Mouse (Mus musculus) embryonic facial prominence, embryonic 10.5 days (tissue): ENCODE measurements at regions not wholly inside any gene's neighbourhood (a gene's known extent, or its start where the extent isn't known, plus 50 kb on each side); places are given as distances from the start of the nearest gene placed in this dataset.

Experiments
- DNase-seq: peaks from one replicate; pipeline ENCODE4 v3.0.0-alpha.2; 2017; ENCODE audit warnings: low spot score
- H3K27ac ChIP-seq: fragments of 300-500 bp; sonication (generic); replicated peaks from 2 replicates; pipeline ENCODE4 v1.5.1; 2016; ENCODE audit warnings: mild to moderate bottlenecking
- H3K27me3 ChIP-seq: fragments of 300-500 bp; sonication (generic); replicated peaks from 2 replicates; pipeline ENCODE4 v1.6.1; 2016; ENCODE audit warnings: low read depth, mild to moderate bottlenecking; ENCODE audit not compliant: poor library complexity, severe bottlenecking
- H3K36me3 ChIP-seq: fragments of 300-500 bp; sonication (generic); replicated peaks from 2 replicates; pipeline ENCODE4 v1.6.1; 2016; ENCODE audit warnings: mild to moderate bottlenecking, moderate library complexity
- H3K4me1 ChIP-seq: fragments of 300-500 bp; sonication (generic); 2 replicates; pipeline ENCODE4 v1.6.1; 2016
- H3K4me3 ChIP-seq: fragments of 300-500 bp; sonication (generic); 2 replicates; pipeline ENCODE4 v1.5.1; 2016; ENCODE audit warnings: mild to moderate bottlenecking, moderate library complexity
- H3K9me3 ChIP-seq: fragments of 300-500 bp; sonication (generic); 2 replicates; pipeline ENCODE4 v1.6.1; 2016; ENCODE audit warnings: mild to moderate bottlenecking
- WGBS: fragments of 180-500 bp; shearing (Covaris S2); methylation state at CpG from one replicate; pipeline ENCODE4 v1.1.7; 2016; 5-methylcytosine and 5-hydroxymethylcytosine counted together

- H3K4me1 ChIP-seq: peaks cover 5% of the 10 kb centered on the region
- no peak overlapping the region for H3K27ac ChIP-seq
- H3K4me3 ChIP-seq: no peak overlapping the region
- H3K27me3 ChIP-seq: no peaks in the 10 kb centered on the region
- H3K9me3 ChIP-seq: no peaks in the 10 kb centered on the region
- no peak for DNase-seq
- 88% methylated on average over 3 of the region's 3 CpGs for WGBS
- H3K36me3 ChIP-seq: no peaks in the 10 kb centered on the region
Measured at GRCm38 (mm10) chr12:70738554-70738953, 86.8 kb upstream of the Frmd6 start.

DNA sequence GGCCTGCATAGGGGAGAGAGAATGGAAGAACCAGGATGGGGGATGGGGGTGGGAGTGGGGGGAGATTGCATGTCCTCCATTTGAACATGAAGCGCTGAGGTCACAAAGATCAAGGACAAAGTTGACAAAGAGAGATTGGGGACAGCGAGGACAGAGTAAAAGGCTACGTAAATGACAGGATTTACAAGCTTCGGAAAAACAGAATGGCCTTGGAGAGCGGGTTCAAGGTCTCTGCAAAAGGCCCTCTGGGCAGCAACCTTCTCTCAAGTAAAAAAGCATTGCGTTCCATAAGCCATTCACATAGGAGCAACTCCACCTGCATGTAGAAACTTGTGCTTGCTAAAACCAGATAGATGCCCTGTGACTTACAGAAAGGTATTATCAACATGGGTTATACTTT lies 86.0 kb upstream of the Frmd6 start:
- DNase-seq: no peak
- Histone ChIP-seq H3K4me3 (no peak overlapping the region), H3K27me3 (no peaks in the 10 kb centered on the region), H3K4me1 (peaks cover 5% of the 10 kb centered on the region), H3K9me3 (no peaks in the 10 kb centered on the region), H3K36me3 (no peaks in the 10 kb centered on the region), H3K27ac (no peak overlapping the region)
- WGBS: 89% methylated on average over 6 of the region's 6 CpGs

DNA sequence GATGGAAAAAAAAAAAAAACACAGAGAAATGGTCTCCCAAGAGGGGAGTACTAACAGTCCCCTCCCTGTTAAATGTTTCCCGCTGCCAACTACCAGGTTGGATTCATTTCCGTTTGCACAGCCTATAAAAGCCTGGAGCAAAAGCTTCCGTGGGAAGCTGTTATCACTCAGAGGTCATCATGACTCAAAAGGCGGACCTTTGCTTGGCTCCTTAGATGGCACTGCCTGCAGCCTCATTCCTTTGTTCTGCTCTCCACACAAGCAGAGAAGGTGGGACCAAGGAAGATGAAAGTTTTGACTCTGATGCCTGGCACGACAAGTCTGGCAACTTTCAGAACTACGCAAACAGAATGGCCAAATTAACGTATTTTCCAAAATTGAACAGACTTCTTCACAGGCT lies 85.5 kb upstream of the Frmd6 start:
- H3K36me3 ChIP-seq: no peaks in the 10 kb centered on the region
- H3K4me1 ChIP-seq: peaks cover 5% of the 10 kb centered on the region
- H3K9me3 ChIP-seq: no peaks in the 10 kb centered on the region
- H3K4me3 ChIP-seq: no peak overlapping the region
- H3K27me3 ChIP-seq: no peaks in the 10 kb centered on the region
- WGBS: 75% methylated on average over 7 of the region's 7 CpGs
- DNase-seq: no peak
- H3K27ac ChIP-seq: no peak overlapping the region

GRCm38 (mm10) chr12:70742836-70743235 lies 82.5 kb upstream of the Frmd6 start:
- Histone ChIP-seq H3K36me3 (no peaks in the 10 kb centered on the region), H3K9me3 (no peaks in the 10 kb centered on the region), H3K4me3 (no peak overlapping the region), H3K4me1 (peaks cover 5% of the 10 kb centered on the region), H3K27ac (no peak overlapping the region), H3K27me3 (no peaks in the 10 kb centered on the region)
- 60% methylated on average over 3 of the region's 3 CpGs for WGBS
- no peak for DNase-seq

DNA sequence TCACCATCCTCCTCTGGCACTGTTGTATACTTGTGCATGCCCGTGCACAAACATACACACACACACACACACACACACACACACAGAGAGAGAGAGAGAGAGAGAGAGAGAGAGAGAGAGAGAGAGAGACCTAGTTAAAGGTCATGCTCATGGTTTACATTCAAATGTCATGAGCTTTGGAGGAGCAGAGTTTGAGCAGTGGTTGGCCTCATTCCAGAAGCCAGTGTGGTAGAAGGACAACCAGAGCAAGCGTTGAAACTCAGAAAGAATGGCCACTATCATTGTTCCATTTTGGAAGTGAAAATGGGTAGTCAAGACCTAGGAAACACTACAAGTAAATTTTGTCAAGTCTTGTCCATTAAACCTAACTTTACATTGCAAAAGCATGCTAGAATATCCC lies 79.6 kb upstream of the Frmd6 start:
- H3K27ac ChIP-seq: no peak overlapping the region
- no peak overlapping the region for H3K4me3 ChIP-seq
- H3K36me3 ChIP-seq: no peaks in the 10 kb centered on the region
- H3K9me3 ChIP-seq: no peaks in the 10 kb centered on the region
- DNase-seq: no peak
- H3K4me1 ChIP-seq: peaks cover 23% of the 10 kb centered on the region
- no peaks in the 10 kb centered on the region for H3K27me3 ChIP-seq
- WGBS: 81% methylated on average over 2 of the region's 2 CpGs

DNA sequence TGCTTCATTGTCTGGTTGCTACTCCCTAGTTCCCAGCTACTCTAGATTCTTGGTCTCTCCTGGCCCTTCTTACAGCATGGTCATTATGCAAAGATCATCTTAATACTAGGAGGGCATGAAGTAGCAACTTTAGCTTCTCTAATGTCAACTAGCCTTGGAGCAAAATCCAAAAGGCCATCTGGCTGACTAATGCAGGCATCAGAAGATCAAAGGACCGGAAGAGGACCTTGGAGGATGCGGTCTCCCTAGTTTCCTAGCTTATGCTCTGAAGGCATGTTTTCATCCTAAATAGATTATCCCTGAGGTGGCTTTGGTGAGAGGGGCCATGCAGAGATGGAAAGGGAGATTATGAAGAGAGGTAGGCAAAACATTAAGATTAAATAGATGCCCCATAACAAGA lies 75.7 kb upstream of the Frmd6 start:
- H3K27me3 ChIP-seq: no peaks in the 10 kb centered on the region
- no peaks in the 10 kb centered on the region for H3K9me3 ChIP-seq
- H3K4me1 ChIP-seq: peaks cover 46% of the 10 kb centered on the region
- no peaks in the 10 kb centered on the region for H3K36me3 ChIP-seq
- DNase-seq: peak; percentile 48
- WGBS: 50% methylated on average over 2 of the region's 2 CpGs
- no peak overlapping the region for H3K4me3 ChIP-seq
- peak overlapping the region; percentile 89; the same call in 1 of the 2 replicates for H3K27ac ChIP-seq

DNA sequence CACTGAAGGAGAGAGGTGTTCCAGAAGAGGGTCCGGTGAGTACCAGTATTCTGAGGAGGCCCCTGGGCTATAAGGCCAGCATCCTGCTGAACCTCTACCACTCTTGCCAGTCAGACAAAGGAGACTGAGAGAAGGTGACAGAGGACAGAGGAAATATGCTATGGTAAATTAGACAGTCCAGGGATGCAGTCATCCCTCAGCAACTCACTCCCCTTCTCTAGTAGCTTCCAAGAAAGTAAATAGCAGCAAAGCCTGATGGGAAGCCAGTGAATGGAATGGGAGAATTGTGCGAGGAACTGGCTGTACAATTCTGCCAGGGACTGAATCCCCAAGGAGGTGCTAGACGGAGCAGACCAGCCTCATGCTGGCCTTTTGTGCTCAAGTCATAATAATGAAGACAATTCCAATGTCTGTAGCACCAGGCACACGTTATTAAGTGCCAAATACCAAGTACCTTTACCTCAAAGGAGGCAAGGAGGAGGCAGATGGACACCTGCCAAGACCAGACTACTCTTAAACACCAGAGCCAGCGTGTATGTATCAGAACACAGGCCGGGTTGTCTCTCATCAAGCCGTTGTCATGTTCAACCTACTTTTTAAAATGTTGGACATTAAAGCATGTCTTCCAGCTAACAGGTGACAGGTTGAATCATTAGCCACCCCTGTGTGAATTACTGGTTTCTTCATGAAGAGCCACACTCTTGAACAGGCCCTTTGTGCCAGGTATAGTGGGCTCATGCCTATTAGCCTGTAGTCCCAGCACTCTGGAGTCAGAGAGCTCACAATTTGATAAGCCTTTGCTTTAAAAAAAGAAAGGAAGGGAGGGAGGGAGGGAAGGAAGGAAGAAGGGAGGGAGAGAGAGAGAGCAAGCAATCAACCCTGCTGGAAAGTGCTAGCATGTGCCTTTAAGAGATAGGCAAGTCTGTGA lies 74.4 kb upstream of the Frmd6 start:
- DNase-seq: no peak
- Histone ChIP-seq H3K27me3 (no peaks in the 10 kb centered on the region), H3K27ac (peak overlapping the region; percentile 89)

GRCm38 (mm10) chr12:70752266-70752910 lies 72.9 kb upstream of the Frmd6 start:
- DNase-seq: peak; percentile 83
- peak overlapping the region; percentile 89 for H3K27ac ChIP-seq
- H3K36me3 ChIP-seq: no peaks in the 10 kb centered on the region
- peak overlapping the region; percentile 26; the same call in 1 of the 2 replicates for H3K4me3 ChIP-seq
- H3K4me1 ChIP-seq: peaks cover 46% of the 10 kb centered on the region
- no peaks in the 10 kb centered on the region for H3K27me3 ChIP-seq
- 15% methylated on average over 11 of the region's 11 CpGs for WGBS
- H3K9me3 ChIP-seq: no peaks in the 10 kb centered on the region

More for the DNA sequence above, 74.4 kb upstream of the Frmd6 start:
- Histone ChIP-seq H3K9me3 (no peaks in the 10 kb centered on the region), H3K4me1 (peaks cover 46% of the 10 kb centered on the region), H3K4me3 (no peak overlapping the region), H3K36me3 (no peaks in the 10 kb centered on the region)
- 80% methylated on average over 7 of the region's 7 CpGs for WGBS

DNA sequence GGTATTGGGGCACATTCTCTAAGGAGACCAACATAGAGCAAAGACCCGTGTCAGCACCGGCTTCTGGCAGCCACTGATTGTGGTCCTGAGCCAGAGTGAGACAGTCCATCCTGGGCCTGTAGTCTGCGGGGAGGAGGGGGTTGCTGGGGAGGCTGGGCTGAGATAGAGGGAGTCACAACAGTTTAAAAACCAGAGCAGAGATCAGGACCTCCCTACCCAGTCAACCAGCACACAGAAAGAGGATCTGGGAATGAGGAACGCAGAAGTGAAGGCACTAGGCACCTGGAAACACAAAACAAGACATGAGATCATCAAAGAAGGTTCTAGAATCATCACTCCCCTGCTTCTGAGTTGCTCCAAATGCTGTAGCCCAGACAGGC lies 72.4 kb upstream of the Frmd6 start:
- Histone ChIP-seq H3K4me1 (peaks cover 46% of the 10 kb centered on the region), H3K27me3 (no peaks in the 10 kb centered on the region), H3K36me3 (no peaks in the 10 kb centered on the region), H3K27ac (peak overlapping the region; percentile 89), H3K9me3 (no peaks in the 10 kb centered on the region), H3K4me3 (0 out of 2 replicates have a peak overlapping the region, but pooled peaks have one; percentile 26)
- DNase-seq: no peak
- 63% methylated on average over 4 of the region's 4 CpGs for WGBS

- no peaks in the 10 kb centered on the region for H3K27me3 ChIP-seq
- DNase-seq: no peak
- H3K36me3 ChIP-seq: no peaks in the 10 kb centered on the region
- peaks cover 46% of the 10 kb centered on the region for H3K4me1 ChIP-seq
- no peak overlapping the region for H3K4me3 ChIP-seq
- WGBS: 91% methylated on average over 3 of the region's 3 CpGs
- peak overlapping the region; percentile 89 for H3K27ac ChIP-seq
- no peaks in the 10 kb centered on the region for H3K9me3 ChIP-seq
Measured at GRCm38 (mm10) chr12:70753458-70753857, 71.9 kb upstream of the Frmd6 start.

DNA sequence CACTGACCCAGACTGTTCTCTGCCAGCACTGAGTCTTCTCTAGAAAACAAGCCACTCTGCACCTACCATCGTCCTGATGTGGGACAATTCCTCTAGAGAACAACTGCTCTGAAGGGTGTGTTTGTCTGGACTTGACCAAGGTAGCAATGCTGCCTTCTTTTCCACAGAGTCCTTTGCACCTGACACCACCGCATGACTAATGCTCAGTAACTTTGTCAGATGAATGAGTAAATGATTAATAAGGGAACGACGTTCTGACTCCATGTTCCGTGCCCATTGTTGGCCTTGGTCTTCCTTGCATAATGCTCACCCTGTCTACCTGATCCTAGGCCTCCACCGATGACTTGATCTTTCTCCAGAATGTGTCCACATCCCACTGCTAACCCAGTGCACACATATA lies 67.2 kb upstream of the Frmd6 start:
- H3K36me3 ChIP-seq: no peaks in the 10 kb centered on the region
- peaks cover 5% of the 10 kb centered on the region for H3K4me1 ChIP-seq
- 92% methylated on average over 6 of the region's 6 CpGs for WGBS
- no peak overlapping the region for H3K27ac ChIP-seq
- DNase-seq: no peak
- no peaks in the 10 kb centered on the region for H3K27me3 ChIP-seq
- no peaks in the 10 kb centered on the region for H3K9me3 ChIP-seq
- H3K4me3 ChIP-seq: no peak overlapping the region

- no peaks in the 10 kb centered on the region for H3K4me1 ChIP-seq
- 91% methylated on average over 12 of the region's 12 CpGs for WGBS
- H3K27ac ChIP-seq: no peak overlapping the region
- DNase-seq: no peak
- no peak overlapping the region for H3K4me3 ChIP-seq
- H3K27me3 ChIP-seq: no peaks in the 10 kb centered on the region
- no peaks in the 10 kb centered on the region for H3K9me3 ChIP-seq
- H3K36me3 ChIP-seq: no peaks in the 10 kb centered on the region
Measured at GRCm38 (mm10) chr12:70763542-70763941, 61.8 kb upstream of the Frmd6 start.

- no peak overlapping the region for H3K27ac ChIP-seq
- no peak overlapping the region for H3K4me3 ChIP-seq
- peaks cover 5% of the 10 kb centered on the region for H3K4me1 ChIP-seq
- no peaks in the 10 kb centered on the region for H3K27me3 ChIP-seq
- no peaks in the 10 kb centered on the region for H3K36me3 ChIP-seq
- H3K9me3 ChIP-seq: no peaks in the 10 kb centered on the region
- no peak for DNase-seq
- 85% methylated on average over 4 of the region's 4 CpGs for WGBS
Measured at GRCm38 (mm10) chr12:70766319-70766718, 59.0 kb upstream of the Frmd6 start.
